Mouse (Mus musculus) limb, embryonic 14.5 days (tissue): ENCODE measurements around the gene Hmgcll1. TPM values are rescaled to one million over a fixed set of nuclear protein-coding genes. Genes with fewer than 3 reads are reported as not detected.

ENCODE experiments used
- ATAC-seq: fragments of 200-750 bp; cut with Nextera tagmentation; 2 replicates; pipeline ENCODE4 v1.8.0; 2017; ENCODE audit warnings: low read depth, moderate number of reproducible peaks, moderate TSS enrichment; ENCODE audit not compliant: low FRiP score
- DNase-seq: peaks from one replicate; pipeline ENCODE4 v3.0.0-alpha.2; 2015; ENCODE audit warnings: low spot score
- H3K27ac ChIP-seq: fragments of 300-500 bp; sonication (generic); replicated peaks from 2 replicates; pipeline ENCODE4 v1.5.1; 2014; ENCODE audit warnings: low read depth, mild to moderate bottlenecking, low read length, moderate library complexity, mixed read lengths
- H3K27me3 ChIP-seq: fragments of 300-500 bp; sonication (generic); 2 replicates; pipeline ENCODE4 v1.6.1; 2014; ENCODE audit warnings: low read length, mixed read lengths; ENCODE audit not compliant: control insufficient read depth, insufficient read depth
- H3K36me3 ChIP-seq: fragments of 300-500 bp; sonication (generic); 2 replicates; pipeline ENCODE4 v1.6.1; 2014; ENCODE audit warnings: mild to moderate bottlenecking, low read length, moderate library complexity, mixed read lengths; ENCODE audit not compliant: control insufficient read depth, insufficient read depth
- H3K4me1 ChIP-seq: fragments of 300-500 bp; sonication (generic); 2 replicates; pipeline ENCODE4 v1.6.1; 2014; ENCODE audit warnings: antibody characterized with exemption, low read length, mixed read lengths; ENCODE audit not compliant: control insufficient read depth, insufficient read depth
- H3K4me2 ChIP-seq: fragments of 300-500 bp; sonication (generic); replicated peaks from 2 replicates; pipeline ENCODE4 v1.6.1; 2014; ENCODE audit warnings: low read depth, mild to moderate bottlenecking, low read length, moderate library complexity; ENCODE audit not compliant: severe bottlenecking
- H3K4me3 ChIP-seq: fragments of 300-500 bp; sonication (generic); replicated peaks from 2 replicates; pipeline ENCODE4 v1.5.1; 2014; ENCODE audit warnings: low read length
- H3K9ac ChIP-seq: fragments of 300-500 bp; sonication (generic); 2 replicates; pipeline ENCODE4 v1.6.1; 2014; ENCODE audit warnings: mild to moderate bottlenecking, low read depth, low read length, moderate library complexity; ENCODE audit not compliant: severe bottlenecking
- H3K9me3 ChIP-seq: fragments of 300-500 bp; sonication (generic); 2 replicates; pipeline ENCODE4 v1.6.1; 2016; ENCODE audit warnings: low read length; ENCODE audit not compliant: control insufficient read depth
- POLR2A ChIP-seq: fragments of 200-500 bp; IDR thresholded peaks from 2 replicates; pipeline ENCODE4 v1.8.0; 2012; ENCODE audit warnings: inconsistent platforms, mild to moderate bottlenecking, moderate library complexity, borderline replicate concordance; ENCODE audit not compliant: insufficient read depth, insufficient read length; ENCODE audit errors: extremely low read depth
- WGBS: fragments of 180-500 bp; shearing (Covaris S2); extraction: QIAGEN DNeasy Blood & Tissue Kit; methylation state at CpG from one replicate; pipeline ENCODE4 v1.1.7; 2014; 5-methylcytosine and 5-hydroxymethylcytosine counted together
- polyA plus RNA-seq, 2 experiments: library from polyadenylated mRNA; depleted of rRNA in 1 of 2; stranded (reverse) in 1 of 2; unstranded in 1 of 2; fragments of >200 nt; fragmentation: Nextera tagmentation in 1 of 2; extraction: Ambion mirVana in 1 of 2; gene quantifications; 2 replicates each; pipeline versions ENCODE4 v1.2.1 to v1.2.3; 2012 to 2014

The Hmgcll1 gene
- polyA plus RNA-seq, 2 experiments = 2.8 to 3.3 TPM

GRCm38 (mm10) chr9:76035058-76035457, 20.4 kb downstream of the Hmgcll1 start:
- H3K27me3 ChIP-seq = no peaks in the 10 kb centered on the region
- no peak overlapping the region for H3K4me3 ChIP-seq
- 23% methylated on average over 7 of the region's 7 CpGs for WGBS
- no peak overlapping the region for H3K27ac ChIP-seq
- H3K4me1 ChIP-seq = peaks cover 29% of the 10 kb centered on the region
- ATAC-seq = peak; percentile 79
- no peak overlapping the region for H3K4me2 ChIP-seq
- peak; percentile 47 for DNase-seq
- no peak for TF ChIP-seq POLR2A
- H3K9me3 ChIP-seq = no peaks in the 10 kb centered on the region
- H3K9ac ChIP-seq = no peak overlapping the region
- H3K36me3 ChIP-seq = no peaks in the 10 kb centered on the region

GRCm38 (mm10) chr9:76038327-76039103, 23.9 kb downstream of the Hmgcll1 start:
- peak; percentile 41 for DNase-seq
- 17% methylated on average over 9 of the region's 9 CpGs for WGBS
- Histone ChIP-seq H3K4me3 (no peak overlapping the region), H3K9me3 (no peaks in the 10 kb centered on the region), H3K27me3 (no peaks in the 10 kb centered on the region), H3K9ac (no peak overlapping the region), H3K4me2 (peak overlapping the region; percentile 20; the same call in 1 of the 2 replicates), H3K27ac (peak overlapping the region; percentile 39; the same call in 1 of the 2 replicates), H3K36me3 (no peaks in the 10 kb centered on the region), H3K4me1 (peaks cover 35% of the 10 kb centered on the region)
- peak; percentile 46; the same call in 1 of the 2 replicates for ATAC-seq
- TF ChIP-seq POLR2A = no peak

- TF ChIP-seq POLR2A = no peak
- H3K27ac ChIP-seq = peak overlapping the region; percentile 64
Measured at GRCm38 (mm10) chr9:76039711-76040110, 25.1 kb downstream of the Hmgcll1 start.

GRCm38 (mm10) chr9:76043341-76043740, 28.7 kb downstream of the Hmgcll1 start:
- no peak for TF ChIP-seq POLR2A
- Histone ChIP-seq H3K36me3 (no peaks in the 10 kb centered on the region), H3K27ac (no peak overlapping the region), H3K9me3 (no peaks in the 10 kb centered on the region), H3K4me3 (no peak overlapping the region), H3K4me1 (peaks cover 21% of the 10 kb centered on the region), H3K4me2 (no peak overlapping the region), H3K27me3 (no peaks in the 10 kb centered on the region), H3K9ac (no peak overlapping the region)
- no peak for ATAC-seq
- no peak for DNase-seq
- WGBS = 23% methylated on average over 5 of the region's 5 CpGs

More at GRCm38 (mm10) chr9:76039711-76040110, 25.1 kb downstream of the Hmgcll1 start:
- no peaks in the 10 kb centered on the region for H3K36me3 ChIP-seq
- WGBS = 43% methylated on average over 5 of the region's 5 CpGs
- H3K9ac ChIP-seq = no peak overlapping the region
- no peak overlapping the region for H3K4me2 ChIP-seq
- DNase-seq = peak; percentile 17
- H3K9me3 ChIP-seq = no peaks in the 10 kb centered on the region
- H3K27me3 ChIP-seq = no peaks in the 10 kb centered on the region
- H3K4me3 ChIP-seq = no peak overlapping the region
- ATAC-seq = no peak
- peaks cover 34% of the 10 kb centered on the region for H3K4me1 ChIP-seq

GRCm38 (mm10) chr9:76060935-76061334, 46.3 kb downstream of the Hmgcll1 start:
- H3K4me3 ChIP-seq = no peak overlapping the region
- H3K4me1 ChIP-seq = peaks cover 14% of the 10 kb centered on the region; the same call in 1 of the 2 replicates
- DNase-seq (no peak), ATAC-seq (peak; percentile 26; the same call in 1 of the 2 replicates)
- H3K9ac ChIP-seq = no peak overlapping the region
- TF ChIP-seq POLR2A = no peak
- WGBS = 53% methylated on average over 3 of the region's 3 CpGs
- H3K36me3 ChIP-seq = no peaks in the 10 kb centered on the region
- H3K4me2 ChIP-seq = no peak overlapping the region
- no peaks in the 10 kb centered on the region for H3K27me3 ChIP-seq
- H3K9me3 ChIP-seq = no peaks in the 10 kb centered on the region
- H3K27ac ChIP-seq = no peak overlapping the region; the same call in 1 of the 2 replicates
